Mouse (Mus musculus) cerebellum, adult 9-10 months (tissue): ENCODE data around the gene Gtf3a.
"Not testable (repeated sequence)": the region's sequence is repeated elsewhere in the genome, so short reads cannot be mapped to it uniquely, and the experiment has no call there.

ENCODE experiments used
- DNase-seq: peaks from one replicate; pipeline ENCODE4 v3.0.0; 2022

Gtf3a gene

DNA sequence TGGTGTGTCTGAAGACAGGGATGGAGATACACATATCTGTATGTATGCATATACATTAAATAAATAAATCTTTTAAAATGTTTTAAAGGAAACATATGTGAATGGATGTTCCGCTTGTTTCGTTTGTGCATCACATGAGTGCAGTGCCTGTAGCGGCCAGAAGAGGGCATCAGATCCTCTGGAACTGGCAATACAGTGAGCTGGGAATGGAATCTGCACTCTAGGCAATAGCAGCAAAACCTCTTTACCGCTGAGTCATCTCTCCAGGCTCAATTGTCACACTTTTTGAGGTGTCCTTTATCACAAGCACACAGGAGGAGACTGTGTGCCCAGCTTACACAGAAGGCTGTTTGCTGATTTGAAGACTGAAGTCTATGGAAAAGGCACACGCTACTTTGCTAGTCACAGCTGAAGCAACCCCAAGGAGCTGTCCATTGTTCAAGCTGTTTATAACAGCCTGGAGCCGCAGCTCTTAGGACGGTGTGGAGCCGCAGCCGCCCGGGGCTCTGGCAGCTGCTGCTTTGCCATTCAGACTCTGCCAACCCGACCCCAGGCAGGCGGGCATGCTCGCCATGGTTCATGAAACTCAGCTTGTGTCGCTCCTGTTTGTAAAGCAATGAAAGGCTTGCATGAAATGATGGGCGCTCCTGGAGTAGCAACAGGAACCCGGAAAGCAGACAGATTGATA, 9.2 kb upstream of the Gtf3a start:
- DNase-seq, result no peak

DNA sequence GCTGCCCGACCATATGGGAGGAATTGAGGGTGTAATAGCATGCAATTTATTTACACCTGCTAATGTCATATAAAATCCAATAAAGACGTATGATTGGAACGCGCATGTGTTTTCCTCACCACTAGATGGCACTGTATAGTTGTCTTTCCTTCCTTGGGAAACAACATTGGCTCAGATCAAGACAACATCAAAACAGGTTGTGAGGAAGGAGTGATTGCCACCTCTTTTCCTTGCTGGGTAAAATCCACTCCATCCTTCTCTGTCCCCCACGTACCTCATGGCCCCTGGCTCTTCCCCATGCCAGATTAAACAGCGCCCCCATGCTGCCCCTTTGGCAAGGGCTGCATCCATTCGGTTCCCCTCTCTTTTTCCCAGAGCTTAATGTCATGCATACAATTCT, 8.2 kb upstream of the Gtf3a start:
- peak; percentile 68 for DNase-seq

DNA sequence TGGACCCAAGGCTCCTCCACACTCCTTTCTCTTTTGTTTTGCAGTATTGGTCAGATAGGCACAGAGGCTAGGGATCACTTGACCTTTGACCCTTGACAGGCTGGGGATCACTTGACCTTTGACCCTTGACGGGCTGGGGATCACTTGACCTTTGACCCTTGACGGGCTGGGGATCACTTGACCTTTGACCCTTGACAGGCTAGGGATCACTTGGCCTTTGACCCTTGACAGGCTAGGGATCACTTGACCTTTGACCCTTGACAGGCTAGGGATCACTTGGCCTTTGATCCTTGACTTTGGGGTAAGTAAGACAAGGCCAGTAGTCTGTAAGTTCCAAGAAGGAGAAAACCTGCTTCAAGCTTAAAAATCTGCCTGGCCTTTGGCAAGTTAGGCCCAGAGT, 6.5 kb upstream of the Gtf3a start:
- not testable (repeated sequence) for DNase-seq

DNA sequence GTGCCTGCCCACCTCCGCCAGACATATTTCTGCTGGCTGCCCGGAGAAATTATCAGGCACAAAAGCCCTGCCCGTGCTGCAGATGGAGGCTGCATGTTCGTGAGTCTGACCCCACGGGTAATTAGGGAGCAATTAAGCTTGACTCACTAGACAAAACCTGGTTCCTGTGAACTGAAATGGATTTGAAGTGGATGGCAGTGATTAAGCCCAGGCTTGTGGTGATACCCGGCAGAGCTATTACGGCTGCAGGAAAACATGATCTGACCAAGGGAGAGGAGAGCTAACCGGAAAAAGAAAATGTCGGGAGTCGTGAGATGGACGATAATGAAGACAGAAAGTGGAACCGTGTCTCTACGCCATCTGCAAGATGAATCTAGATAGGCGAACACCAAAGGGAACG, 5.5 kb upstream of the Gtf3a start:
- no peak for DNase-seq

DNA sequence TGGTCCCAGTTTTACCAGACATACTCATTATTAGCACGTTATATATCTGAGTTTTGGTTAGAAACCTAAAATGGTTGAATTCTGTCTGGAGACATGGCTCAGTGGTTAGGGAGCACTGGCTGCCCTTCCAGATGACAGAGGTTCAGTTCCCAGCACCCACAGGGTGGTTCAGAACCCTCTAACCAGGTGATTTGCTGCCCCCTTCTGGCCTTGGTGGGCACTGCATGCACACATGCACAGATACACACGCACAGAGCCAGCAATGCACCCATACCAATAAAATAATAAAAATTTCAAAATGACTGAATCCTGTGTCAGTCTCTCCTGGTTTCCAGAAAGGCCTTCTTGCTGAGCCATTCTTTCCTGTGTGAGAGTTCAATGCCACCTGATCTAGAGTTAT, 3.9 kb upstream of the Gtf3a start:
- DNase-seq, result no peak

DNA sequence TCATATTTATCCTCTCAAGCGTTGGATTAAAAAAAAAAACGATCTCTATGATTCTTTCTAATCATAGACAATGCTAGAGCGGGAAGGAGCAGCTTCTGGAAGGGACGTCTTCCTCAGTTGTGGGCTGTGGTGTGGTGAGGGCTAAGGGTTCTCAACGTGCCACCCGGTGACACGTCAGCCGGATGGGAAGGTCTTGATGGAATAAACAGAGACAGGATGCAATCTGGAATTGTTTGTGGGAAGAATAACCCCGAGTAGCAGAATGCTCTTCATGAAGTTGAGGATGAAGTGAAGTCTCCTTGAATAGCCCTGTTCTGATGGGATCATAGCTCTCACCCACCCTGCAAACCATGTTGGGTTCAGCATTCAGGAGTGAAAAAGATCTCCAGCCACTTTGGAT, 1.8 kb upstream of the Gtf3a start:
- no peak for DNase-seq

DNA sequence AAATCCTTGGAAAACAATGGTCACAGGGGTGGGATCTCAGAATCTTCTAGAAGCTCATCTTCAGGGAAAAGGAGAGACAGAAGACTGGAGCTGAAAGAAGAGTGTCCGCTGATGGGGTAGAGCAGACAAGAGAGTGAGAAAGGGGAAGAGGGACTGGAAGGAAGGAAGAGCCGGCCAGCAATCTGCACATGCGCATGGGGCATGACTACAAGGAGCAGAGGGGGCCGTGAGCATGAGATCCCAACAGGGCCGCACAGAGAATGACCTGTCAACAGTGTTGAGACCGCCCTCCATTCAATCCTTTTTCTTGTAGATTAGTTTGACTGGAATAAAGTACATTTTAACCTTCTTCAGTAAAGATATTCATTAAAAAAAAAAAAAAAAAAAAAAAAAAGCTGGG, 960 bp upstream of the Gtf3a start:
- no peak for DNase-seq

DNA sequence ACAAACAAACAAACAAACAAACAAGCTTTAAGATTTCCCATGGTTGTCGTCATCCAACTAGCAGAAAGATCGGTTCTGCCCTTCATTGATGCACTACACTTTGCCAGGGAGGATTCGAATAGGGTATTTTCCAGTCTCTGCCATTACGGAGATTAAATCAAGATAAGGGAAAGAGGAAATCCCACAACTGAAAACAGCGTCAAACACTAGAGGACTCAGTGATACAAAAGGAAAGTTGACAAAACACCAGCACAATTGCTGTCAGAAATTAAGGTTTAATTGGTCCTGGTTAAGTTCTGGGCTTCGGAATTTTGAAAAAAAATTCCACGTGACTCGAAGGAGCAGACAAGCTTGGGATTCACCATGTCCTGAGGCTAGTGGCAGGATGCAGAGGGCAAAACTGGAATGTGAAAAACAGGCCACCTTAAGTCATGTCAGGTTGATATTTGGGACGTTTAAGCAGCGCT, 383 bp upstream of the Gtf3a start:
- DNase-seq, result no peak

DNA sequence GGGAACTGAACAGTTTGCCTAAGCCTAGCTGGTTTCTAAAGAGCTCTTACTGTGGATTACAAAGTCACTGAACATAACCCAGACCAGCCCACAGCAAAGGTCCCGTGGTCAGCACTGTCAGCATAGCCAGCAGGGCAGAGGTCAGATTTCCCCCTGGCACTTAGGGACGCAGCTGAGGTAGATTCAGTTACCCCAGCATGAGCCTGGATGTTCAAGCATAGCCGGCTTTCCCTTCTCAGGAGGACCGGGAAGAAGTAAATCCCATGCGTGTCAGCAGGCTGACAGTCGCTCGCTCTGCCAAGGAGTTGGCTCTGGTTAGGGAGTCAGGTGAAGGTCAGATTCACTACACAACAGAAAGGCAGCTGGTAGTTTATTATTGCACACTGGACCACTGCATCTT, 6.1 kb downstream of the Gtf3a start:
- DNase-seq, result no peak

DNA sequence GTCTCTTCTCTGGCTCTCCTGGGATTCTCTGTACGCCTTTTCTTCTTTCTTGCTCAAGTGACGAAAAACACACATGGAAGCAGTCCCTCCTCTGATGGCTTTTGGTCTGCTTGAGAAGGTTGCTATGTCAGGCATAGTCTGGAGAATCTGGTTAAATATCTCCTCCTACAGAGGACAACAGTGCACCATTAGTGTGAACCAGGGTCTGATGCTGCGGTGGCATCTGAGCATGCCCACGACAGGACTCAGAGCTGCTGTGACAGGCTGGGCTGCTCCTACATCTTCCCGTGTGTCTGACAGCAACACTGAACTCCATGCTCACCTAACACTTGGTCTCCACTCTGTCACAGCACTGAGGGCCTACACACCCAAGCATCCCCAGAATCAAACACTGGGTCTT, 7.2 kb downstream of the Gtf3a start:
- no peak for DNase-seq

DNA sequence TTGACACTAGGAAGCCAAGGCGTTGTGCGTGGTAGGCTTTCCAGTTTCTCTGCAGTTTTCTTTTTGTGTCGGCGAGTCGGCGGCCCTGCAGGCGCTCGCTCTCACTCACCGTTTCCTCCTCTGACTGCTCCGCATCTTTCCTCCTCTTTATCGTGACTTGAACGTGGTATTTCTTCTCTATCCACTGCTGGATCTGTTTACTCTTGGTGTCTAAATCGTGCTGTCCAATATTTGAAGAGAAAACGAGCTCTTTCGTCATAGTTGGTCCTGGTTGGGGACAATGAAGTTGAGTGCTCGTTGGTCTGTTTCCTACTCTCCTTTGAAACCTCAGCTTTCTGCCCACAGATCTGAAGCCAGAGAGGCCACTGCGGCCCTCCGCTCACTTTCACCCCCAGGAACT, 8.2 kb downstream of the Gtf3a start:
- no peak for DNase-seq

DNA sequence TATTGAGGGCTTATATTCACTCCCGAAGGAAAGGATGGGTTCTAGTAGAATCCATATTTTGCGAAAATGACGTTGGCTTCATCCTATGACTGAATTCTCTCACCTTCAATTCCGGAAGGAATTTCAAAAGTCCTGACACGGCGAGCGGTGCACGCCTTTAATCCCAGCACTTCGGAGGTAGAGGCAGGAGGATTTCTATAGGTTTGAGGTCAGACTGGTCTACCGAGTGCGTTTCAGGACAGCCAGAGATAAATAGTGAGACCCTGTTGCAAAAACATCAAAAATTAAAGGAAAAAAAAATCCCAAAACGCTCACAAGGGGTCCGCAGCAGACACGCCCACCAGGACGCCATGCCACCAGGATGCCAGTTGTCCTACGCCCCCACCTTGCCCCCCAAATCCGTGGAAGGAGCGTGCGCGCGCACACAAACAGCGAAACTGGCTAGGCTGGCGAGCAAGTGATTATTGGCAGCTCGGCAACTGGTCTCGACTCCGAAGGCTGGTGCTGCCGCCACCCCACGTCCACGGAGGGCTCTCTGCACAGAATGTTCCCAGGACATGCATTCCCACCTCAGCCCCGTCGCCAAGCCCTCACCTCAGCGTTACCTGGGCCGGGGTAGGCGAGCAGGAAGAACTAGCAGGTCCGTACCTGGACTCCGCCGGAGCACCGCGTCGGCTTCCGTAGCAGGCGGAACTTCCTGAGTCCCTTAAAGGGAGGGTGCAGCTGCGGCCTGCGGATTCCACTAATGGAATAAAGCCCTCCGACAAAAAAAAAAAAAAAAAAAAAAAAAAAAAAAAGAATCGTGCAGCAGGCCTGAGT, 14.9 kb downstream of the Gtf3a start, which contains the start of gene Mtif3:
Mtif3 (minus strand) TSS at position 683 of the 819 bp plus-strand sequence.
- DNase-seq, result peak; percentile 82

DNA sequence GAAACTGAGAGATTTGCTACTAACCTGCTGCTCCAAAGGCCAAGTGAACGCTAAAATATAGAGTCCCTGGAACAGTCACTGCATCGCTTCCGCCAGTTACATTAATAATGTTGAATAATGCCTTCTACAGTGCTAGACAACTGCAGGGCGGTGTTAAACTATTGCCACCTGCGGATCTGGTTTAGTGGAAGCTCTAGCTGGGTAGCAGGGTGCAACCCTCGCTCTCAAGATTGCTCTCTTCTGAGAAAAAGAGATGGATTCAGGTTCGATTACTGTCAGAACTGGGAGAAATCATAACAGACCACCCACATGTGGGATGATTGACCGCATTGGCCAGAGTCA, 15.5 kb downstream of the Gtf3a start:
- DNase-seq, result no peak

DNA sequence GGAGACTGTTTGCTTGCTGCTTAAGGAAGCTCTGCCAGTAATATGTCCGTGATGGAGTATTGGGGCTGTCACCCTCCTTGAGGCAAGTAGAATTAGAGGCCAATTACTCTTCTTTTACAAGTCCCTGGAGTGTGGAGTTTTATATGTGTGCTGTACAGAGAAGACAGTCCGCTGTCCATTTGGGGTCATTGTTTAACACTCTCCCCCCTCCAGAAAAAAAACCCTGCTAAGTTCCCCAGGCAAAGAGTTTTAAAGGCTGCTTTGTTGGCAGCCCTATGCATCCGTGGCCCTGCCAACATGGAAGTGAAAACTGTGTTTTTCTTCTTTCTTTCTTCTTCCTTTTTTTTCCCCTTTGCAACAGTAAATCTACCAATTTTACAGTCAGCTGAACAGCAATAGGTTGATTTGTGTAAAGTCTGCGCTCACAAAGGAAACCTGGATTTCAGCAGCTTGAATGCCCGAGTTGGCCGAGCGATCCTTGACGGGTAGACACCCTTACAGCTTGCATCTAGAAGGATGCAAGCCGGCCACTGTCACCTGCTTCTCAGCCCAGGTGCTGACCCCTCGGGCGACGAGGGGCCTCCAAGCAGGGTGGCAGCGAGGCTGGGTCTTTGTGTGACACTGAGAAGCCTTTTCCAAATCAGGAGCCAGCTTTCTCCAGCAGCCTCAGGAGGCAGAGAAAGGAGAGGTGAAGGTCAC, 20.4 kb downstream of the Gtf3a start:
- DNase-seq, result no peak

DNA sequence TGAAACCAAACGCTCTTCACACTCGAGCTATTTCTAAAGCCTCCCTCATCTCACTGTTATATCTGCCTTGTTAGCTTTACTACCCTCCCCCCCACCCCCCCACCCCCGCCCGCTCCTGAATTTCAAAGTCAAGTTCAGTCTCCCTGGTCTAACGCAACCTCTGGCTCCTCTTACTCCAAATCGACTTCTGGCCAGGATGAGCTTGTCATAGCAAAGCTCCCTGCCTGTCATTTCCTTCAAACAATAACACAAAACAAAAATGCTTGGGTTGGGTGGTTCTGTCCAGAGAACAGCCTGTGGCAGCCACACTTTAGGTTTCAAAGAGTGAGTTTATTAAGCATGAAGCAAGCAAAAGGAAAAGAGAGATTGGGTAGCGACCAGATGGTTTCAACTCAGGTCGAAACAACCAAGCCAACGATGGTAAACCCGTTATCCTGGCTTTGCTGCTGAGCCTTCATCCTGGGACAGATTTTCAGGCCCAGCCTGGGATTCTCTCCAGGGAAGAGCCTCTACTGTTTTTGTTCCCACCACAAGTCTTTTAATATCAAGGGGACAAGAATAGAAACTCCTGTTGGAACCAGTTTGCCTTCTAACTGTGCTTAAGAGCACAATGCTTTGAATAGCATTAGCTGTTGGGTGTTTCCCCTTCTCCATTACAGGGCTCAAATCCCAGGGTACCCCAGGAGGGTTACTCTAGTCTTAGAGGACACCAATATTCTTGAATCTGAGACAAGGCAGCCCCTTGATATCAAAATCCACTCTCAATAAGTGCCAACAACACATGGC, 23.5 kb downstream of the Gtf3a start:
- no peak for DNase-seq

DNA sequence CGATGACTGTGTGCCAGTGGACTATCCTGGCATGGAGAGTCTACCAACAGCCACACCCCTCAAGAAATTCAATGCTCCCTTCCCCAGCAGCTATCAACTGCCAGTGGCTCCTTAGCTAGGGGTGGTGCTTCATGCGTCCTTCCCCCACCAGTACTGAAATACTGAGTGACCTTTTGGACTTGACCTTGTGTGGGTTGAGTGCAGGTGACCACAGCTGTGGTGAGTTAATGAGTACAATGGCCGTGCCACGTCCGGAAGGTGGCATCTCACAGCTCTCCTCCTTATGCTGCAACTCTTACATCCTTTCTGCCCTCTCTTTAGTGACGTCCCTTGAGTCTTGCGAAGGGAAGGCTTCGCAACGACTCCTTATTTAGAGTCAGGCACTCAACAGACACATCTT, 24.9 kb downstream of the Gtf3a start:
- no peak for DNase-seq

DNA sequence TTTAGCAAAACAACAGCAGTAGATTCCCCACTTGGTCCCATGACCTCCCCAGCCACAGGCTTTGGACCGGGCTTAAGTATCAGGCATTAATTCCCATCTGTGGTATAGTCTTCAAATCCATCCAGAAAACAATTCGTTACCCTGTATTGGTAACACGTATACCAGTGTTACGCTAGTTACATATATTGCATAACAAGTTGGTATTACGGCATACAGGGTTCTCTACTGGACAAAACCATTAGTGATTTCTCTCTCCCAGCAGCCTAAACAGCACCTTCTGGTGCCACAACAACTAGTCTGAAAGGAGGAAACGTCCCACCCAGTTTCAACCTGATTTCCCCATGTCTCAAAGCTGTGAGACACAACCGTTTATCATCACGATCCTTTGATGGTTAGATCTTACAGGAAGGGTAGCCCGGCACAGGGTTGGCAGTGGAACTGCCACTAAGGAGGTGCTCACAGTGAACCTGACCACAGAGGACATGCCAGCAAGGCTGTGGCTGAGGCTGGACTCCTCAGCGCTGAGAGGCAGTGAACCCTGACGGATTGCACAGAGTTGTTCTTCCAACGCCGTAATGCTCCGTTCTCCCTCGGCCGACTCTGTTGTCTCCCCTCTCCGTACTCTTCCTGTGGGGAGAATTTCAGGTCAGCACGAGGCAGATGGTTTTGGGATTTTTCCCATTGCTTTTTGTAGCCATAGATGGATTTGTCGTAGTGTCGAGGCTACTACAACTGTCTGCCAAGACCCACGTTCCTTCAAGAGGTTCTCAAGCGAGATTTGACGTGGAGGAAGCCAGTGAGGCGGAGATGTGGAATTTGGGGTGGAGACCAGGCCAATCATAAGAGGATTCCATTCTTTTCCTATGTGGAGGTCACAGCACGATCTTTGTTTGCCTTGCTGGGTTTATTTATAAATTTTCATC, 25.7 kb downstream of the Gtf3a start:
- DNase-seq, result no peak

DNA sequence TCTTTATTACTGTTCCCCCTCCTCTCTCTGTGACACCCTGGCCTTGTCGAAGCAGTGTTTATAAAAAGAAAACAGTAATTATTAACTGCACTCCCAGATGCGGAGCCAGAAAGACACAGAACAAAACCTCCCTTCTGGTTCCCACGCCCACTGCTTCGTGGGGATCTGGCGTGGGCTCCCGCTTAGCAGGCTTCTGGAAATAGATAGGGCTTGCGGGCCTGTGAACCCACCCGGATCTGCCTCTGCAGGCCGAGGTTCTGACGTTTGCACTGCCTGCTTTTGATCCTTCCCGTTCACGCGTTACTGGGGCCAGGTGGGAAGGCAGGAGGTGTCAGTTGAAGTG, 26.3 kb downstream of the Gtf3a start:
- no peak for DNase-seq

DNA sequence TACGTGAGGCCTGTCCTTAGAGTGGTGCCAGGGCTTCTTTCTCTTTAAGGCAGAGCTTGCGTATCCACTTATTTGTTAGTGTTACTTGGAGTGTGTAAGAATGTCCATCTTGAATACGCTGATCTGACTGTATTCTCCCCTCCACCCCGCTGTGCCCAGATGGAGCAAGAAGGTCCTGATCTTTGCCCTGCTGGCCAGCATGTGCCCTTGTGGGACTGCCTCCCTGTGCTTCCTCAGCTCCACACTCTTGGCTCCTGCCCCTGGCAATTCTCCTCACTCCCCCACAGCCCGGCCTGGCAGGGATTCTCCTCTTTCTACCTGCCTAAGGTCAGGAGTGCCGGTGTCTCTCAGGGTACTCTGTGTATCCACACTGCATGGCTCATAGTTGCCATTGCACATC, 32.9 kb downstream of the Gtf3a start:
- DNase-seq, result no peak

DNA sequence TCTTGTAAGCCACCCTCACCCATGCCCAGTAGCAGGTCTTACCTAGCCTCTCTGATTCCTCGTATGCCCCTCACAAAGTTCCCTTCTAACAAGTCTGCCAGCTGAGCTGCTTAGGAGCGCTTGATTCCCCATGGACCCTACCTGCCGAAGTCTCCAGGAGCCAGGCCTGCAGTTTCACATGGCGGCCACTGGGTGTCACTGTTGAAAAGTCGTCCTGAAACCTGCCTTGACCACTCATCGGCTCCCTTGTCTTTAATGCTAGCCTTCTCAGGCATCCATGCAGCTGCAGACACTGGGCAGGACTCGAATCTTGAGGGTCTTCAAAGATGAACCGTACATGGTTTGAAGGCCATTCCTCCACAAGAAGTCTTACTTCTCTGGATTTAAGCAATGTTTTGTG, 34.8 kb downstream of the Gtf3a start:
- peak; percentile 69 for DNase-seq

DNA sequence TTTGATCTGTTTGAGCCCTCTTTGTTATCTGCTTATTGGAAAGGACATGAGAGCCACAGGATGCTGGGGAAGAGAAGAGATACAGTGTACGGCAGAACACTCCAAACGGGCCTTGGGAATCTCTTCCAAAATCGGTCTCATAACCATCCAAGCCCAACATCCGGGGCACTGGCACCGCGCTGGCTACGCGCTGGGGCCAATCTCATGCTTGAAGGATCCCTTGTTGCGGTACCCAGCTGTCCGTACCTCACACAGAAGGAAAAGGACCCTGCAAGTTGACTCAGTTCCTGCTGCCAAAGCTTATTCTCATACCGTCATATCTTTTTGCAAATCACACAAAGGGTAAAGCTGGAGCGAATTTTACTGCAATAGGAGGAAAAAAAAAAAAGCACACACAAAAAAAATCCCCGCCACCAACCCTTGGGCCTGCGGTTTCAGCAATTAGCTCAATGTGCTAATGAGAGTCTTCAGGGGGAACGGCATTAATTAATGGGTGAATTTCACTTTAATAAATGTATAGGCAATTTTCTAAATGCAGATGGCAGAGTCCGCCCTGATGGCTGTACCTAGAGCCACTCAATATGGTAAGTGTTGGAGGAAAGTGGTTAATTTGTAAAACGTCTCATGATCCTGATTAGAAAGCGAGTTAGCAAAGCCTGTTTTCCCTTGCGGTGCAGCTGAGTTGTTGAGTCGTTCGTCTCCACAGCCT, 37.4 kb downstream of the Gtf3a start:
- DNase-seq, result no peak
